Mouse (Mus musculus): ENCODE results near the gene Polr2f. TPM values are rescaled to one million over a fixed set of nuclear protein-coding genes. Genes with fewer than 3 reads are reported as not detected.
A peak's percentile ranks its signal among the peaks of the same experiment; 100 is the strongest.

Gene Polr2f
- polyA plus RNA-seq, 1 experiment = 173 TPM

DNA sequence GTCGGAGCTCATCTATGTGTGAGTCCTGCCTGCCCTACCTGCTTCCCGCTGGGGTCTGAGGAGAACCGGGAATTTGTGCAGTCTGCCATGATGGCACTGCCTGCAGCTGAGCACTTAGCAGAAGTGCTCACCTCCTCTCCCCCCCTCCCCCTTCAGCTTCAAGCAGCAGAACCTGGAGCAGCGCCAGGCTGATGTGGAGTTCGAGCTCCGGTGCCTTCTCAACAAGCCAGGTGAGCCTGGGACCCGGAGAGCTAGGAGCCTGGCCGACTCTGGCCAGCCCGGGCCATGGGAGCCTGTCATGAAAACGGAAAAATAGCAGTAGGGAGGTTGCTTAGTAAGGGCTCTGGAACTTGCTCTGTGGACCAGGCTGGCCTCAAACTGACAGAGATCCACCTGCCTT lies 10.0 kb upstream of the Polr2f start:
- Histone ChIP-seq H3K4me3 (ENCODE audit: insufficient read depth, low read depth, low read length) (no peak overlapping the region), H3K4me1 (ENCODE audit: control insufficient read depth, insufficient read depth, insufficient read length, low read length) (peaks cover 8% of the 10 kb centered on the region), H3K27ac (replicated peaks; ENCODE audit: low read depth, low read length) (peak overlapping the region; percentile 10)

DNA sequence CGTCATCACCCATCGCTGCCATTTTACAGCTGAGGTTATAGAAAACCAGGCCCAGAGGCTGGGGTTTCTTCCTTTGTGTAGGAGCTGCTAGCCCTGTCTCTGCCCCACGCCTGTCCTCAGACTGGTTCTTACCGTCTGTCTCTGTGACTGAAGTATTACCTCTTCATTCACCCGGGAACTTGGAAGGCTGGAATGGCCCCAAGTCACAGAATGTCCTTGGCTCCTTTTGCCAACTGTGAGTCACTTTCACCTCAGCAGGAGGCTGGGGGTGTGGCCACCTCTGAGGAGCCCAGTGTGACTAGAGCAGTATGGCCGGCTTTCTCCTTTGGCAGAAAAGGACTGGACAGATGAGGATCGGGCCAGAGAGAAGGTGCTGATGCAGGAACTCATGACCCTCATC lies 9.4 kb upstream of the Polr2f start:
- H3K27ac ChIP-seq (replicated peaks; ENCODE audit: low read depth, low read length) = peak overlapping the region; percentile 58

DNA sequence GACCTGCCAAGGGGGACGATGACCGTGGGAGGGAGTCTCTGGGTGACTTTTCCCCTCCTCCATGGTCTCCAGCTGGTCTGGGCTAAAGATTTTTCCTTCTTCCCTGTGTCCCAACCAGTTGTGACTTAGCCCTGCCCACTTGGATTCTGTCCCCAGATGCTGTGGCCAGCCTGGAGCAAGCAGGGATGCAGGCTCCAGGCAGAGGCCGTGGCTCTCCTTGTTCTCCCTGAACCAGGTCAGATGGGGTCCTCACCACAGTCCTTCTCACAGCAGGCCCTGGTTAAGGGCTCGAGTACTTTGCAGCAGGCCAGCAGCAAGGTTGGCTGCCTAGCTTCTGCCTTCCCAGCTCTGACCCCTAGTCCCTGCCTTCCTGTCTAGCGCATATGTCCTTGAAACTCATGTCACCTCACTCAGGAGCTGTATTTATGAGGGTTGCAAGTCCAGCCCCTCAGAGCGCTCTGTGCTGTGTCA lies 7.6 kb upstream of the Polr2f start:
- no peak overlapping the region for H3K4me3 ChIP-seq (ENCODE audit: insufficient read depth, low read depth, low read length)
- no peak overlapping the region for H3K27ac ChIP-seq (replicated peaks; ENCODE audit: low read depth, low read length)
- H3K4me1 ChIP-seq (ENCODE audit: control insufficient read depth, insufficient read depth, insufficient read length, low read length) = peaks cover 8% of the 10 kb centered on the region

More for the DNA sequence above, 9.4 kb upstream of the Polr2f start:
- H3K4me3 ChIP-seq (ENCODE audit: insufficient read depth, low read depth, low read length) = no peak overlapping the region
- peaks cover 8% of the 10 kb centered on the region for H3K4me1 ChIP-seq (ENCODE audit: control insufficient read depth, insufficient read depth, insufficient read length, low read length)

DNA sequence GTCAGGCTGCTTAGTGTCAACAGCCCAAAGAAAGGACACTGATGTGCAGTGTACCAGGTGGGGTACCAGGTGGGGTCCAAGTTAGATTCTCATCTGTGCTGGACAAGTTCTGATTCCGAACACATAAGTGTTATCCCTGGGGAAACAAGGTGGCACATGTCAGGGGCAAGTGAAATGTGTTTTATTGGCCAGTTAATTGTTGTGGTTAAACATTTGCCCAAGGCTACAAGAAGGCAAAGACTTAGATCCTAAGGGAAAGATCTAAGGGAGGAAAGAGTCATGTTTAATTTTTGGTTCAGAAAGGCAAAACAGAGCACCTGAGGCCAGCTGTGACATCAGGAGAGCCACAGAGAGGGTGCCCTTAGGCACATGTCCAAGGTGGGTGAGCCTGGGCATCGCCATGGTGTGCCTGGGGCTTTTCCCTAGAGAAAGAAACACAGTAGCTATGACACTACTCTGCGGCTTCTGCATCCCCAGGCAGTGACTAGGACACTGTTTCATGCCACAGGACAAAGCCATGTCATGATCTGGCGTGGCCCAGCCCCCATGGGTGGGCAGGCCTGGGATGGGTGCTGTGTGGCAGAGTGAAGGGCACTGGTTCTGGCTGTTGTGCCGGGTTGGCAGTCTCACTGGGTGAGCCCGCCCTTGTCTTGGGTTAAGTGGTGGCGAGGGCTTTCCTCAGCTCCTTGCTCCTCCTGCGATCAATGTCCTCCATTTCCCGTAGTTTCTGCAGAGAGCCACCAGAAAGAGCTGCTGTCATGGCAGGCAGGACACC lies 6.1 kb upstream of the Polr2f start:
- H3K4me3 ChIP-seq (ENCODE audit: insufficient read depth, low read depth, low read length) = no peak overlapping the region
- no peak overlapping the region for H3K27ac ChIP-seq (replicated peaks; ENCODE audit: low read depth, low read length)
- peaks cover 8% of the 10 kb centered on the region for H3K4me1 ChIP-seq (ENCODE audit: control insufficient read depth, insufficient read depth, insufficient read length, low read length)

DNA sequence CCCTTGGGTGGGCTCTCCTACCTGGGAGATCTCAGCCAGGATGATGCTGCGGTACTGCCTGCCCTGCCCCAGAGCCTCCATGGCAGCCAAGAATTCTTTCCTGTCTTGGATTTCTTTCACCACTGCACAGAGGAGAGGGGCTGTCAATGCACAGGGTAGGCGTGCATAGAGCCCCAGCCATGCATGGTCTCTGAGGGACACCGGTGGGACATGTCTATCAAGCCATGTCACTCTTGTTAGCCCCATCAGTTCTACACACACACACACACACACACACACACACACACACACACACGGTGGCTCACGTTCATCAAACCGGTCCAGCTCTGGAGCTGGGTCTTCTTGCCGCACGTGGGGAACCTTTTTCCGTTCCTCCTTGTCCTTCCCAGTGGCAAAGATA lies 5.5 kb upstream of the Polr2f start:
- Histone ChIP-seq H3K4me1 (ENCODE audit: control insufficient read depth, insufficient read depth, insufficient read length, low read length) (peaks cover 8% of the 10 kb centered on the region), H3K27ac (replicated peaks; ENCODE audit: low read depth, low read length) (no peak overlapping the region), H3K4me3 (ENCODE audit: insufficient read depth, low read depth, low read length) (no peak overlapping the region)

DNA sequence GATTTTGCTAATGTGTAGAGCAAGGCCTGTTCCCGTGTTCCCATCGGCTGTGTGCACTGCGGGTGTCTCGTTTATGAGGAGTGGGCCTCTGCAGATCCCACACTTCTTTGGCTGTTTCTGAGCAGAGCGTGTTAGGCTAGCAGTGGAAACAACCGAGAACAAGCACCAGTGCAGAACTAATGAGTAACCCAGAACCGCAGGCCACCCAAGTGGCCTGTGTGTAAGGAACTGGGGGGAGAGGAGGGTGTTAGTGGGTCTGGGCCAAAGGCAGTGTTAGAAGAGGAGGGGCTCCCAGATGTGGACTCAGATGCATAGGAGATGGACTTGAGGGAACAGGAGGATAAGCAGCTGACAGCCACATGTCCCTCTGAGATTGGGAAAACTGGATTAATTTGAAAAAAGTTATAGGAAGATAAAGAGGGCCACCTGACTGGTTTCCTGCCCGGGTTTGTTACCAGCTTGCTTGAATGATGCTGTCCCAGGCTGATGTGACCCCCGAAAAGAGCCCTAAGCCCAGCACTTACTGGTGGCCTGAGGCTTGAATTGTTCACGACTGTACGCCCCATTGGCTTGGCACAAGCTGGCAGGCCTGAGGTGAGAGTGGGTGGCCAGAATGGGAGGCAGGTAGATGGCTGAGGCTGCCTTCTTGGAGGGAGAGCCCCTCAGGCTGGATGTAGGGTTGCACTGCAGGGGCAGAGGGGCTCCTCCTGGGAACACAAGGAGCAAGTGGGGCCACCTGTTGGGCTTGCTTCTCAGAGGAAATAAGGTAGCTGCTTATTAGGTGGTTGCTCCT lies 4.8 kb upstream of the Polr2f start:
- Histone ChIP-seq H3K27ac (replicated peaks; ENCODE audit: low read depth, low read length) (no peak overlapping the region), H3K4me3 (ENCODE audit: insufficient read depth, low read depth, low read length) (no peak overlapping the region), H3K4me1 (ENCODE audit: control insufficient read depth, insufficient read depth, insufficient read length, low read length) (peaks cover 5% of the 10 kb centered on the region; the same call in 1 of the 2 replicates)

DNA sequence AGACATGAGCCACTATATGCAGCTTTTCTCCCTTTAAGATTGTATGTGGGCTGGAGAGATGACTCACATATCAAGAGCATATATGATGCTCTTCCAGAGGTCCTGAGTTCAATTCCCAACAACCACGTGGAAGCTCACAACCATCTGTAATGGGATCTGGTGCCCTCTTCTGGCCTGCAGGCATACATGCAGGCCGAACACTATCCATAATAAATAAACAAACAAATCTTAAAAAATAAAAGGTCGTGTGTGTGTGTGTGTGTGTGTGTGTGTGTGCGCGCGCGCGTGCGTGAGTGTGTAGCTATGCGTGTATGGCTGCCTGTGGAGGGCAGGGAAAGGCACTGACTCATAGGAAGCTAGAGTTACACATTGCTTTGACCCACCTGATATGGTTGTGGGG lies 1.2 kb upstream of the Polr2f start:
- no peaks in the 10 kb centered on the region for H3K4me1 ChIP-seq (ENCODE audit: control insufficient read depth, insufficient read depth, insufficient read length, low read length)
- no peak overlapping the region for H3K4me3 ChIP-seq (ENCODE audit: insufficient read depth, low read depth, low read length)
- no peak overlapping the region for H3K27ac ChIP-seq (replicated peaks; ENCODE audit: low read depth, low read length)

DNA sequence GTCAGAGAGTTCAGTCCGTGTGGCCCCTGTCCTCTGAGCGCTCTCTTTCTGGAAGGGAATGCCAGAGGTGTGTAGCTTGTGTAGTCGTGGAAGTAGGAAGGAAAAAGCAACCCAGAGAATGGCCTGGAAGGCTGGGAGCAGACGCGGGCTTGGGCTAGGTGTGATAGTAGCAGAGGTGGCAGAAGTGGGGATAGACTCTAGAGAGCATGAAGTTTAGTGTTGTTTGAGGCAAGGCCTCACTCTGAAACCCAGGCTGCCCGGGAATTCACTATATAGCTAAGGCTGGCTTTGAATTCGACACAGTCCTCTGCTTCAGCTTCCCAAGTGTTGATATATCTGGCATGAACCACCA lies 733 bp downstream of the Polr2f start:
- peak overlapping the region; percentile 39; the same call in 1 of the 2 replicates for H3K27ac ChIP-seq (replicated peaks; ENCODE audit: low read depth, low read length)
- H3K4me3 ChIP-seq (ENCODE audit: insufficient read depth, low read depth, low read length) = peak overlapping the region; percentile 94

DNA sequence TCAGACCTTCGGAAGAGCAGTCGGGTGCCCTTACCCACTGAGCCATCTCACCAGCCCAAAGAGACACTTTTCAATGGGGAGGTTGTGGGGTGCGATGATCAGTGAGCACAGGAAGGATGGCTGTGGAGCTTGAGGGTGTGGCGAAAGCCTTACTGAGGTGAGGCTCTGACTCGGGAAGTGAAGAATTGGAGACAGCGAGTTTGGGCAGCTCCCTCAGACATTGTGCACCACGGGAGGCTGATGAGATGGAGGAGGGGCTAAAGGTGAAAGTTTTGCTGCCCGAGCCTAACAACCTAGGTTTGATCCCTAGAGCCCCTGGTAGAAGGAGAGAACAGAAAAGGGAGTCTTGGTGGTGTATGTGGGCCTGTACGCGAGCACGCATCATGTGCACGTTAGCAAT lies 2.5 kb downstream of the Polr2f start:
- Histone ChIP-seq H3K4me3 (ENCODE audit: insufficient read depth, low read depth, low read length) (no peak overlapping the region), H3K27ac (replicated peaks; ENCODE audit: low read depth, low read length) (no peak overlapping the region), H3K4me1 (ENCODE audit: control insufficient read depth, insufficient read depth, insufficient read length, low read length) (no peaks in the 10 kb centered on the region)

More for the DNA sequence above, 733 bp downstream of the Polr2f start:
- H3K4me1 ChIP-seq (ENCODE audit: control insufficient read depth, insufficient read depth, insufficient read length, low read length) = no peaks in the 10 kb centered on the region

DNA sequence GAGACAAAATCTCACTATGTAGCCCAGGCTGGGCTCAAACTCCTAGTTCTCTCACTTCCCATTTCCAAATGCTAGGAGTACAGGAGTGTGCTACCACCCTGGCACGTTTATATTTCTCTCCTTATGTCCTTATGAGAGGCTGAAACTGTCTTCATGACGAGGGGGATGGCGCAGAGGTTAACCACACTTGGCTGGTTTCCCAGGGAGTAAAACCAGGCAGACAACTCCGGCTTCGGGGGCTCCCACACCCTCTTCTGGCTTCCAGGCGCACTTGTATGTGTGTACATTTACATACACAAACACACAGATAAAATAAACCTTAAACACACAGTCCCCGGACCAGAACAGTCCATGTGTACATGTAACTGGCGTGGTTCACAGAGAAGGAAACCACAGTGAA lies 3.2 kb downstream of the Polr2f start:
- Histone ChIP-seq H3K4me1 (ENCODE audit: control insufficient read depth, insufficient read depth, insufficient read length, low read length) (no peaks in the 10 kb centered on the region), H3K27ac (replicated peaks; ENCODE audit: low read depth, low read length) (no peak overlapping the region)

DNA sequence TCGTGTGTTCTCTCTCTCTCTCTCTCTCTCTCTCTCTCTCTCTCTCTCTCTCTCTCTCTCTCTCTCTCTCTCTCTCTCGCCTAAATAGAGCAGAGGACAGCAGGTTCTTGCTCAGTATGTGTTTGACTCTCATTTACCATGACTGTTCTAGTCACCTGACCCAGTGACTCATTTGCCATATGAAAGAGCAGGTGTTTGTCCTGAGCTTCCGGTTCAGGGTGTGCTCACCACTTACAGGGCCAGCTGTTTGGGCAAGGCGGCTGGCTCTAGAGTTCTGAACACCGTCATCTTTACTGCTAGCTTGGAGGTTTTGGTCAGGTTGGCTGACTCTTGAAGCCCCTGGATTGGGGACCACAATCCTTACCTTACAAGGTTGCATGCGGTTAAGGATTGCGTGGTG lies 4.7 kb downstream of the Polr2f start:
- Histone ChIP-seq H3K4me3 (ENCODE audit: insufficient read depth, low read depth, low read length) (no peak overlapping the region), H3K27ac (replicated peaks; ENCODE audit: low read depth, low read length) (no peak overlapping the region), H3K4me1 (ENCODE audit: control insufficient read depth, insufficient read depth, insufficient read length, low read length) (no peaks in the 10 kb centered on the region)

More for the DNA sequence above, 3.2 kb downstream of the Polr2f start:
- H3K4me3 ChIP-seq (ENCODE audit: insufficient read depth, low read depth, low read length) = no peak overlapping the region

DNA sequence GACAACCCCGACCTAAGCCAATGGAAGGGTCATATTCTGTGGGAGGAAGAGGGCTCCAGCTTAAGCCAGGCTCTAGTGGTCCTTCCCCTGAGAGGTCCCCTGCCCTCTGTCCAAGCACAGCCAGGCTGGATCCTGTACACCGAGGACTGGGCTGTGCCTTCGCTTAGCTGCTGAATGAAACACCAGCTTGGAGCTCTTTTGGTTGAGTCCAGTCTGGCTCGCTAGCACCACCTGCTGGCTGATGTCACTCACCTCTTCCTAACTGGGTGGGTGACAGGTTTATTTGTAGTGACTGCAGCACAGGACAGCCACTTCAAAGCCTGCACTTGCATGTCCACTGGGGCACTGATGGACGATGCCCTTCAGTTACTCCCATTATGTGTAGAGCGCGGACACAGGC lies 7.7 kb downstream of the Polr2f start:
- no peak overlapping the region for H3K27ac ChIP-seq (replicated peaks; ENCODE audit: low read depth, low read length)
- no peak overlapping the region for H3K4me3 ChIP-seq (ENCODE audit: insufficient read depth, low read depth, low read length)
- H3K4me1 ChIP-seq (ENCODE audit: control insufficient read depth, insufficient read depth, insufficient read length, low read length) = no peaks in the 10 kb centered on the region

DNA sequence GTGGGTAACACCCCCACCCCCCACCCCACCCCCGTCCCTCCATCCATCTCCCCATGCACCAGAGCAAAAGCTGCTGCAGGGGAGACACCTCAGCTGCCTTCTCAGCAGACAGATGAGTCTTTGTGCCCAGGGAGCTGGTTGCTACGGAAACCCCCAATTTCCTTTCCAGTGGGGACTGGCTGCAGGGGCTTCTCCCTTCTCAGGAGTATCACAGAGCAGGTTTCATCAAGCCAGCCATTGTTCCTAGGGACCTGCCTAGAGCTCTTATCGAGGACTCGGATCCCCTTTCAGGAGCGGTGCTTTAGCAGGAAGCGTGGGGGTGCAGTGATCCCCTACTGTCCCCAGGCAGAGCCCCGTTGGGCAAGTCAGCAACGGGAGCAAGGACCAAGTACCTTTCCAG lies 11.1 kb downstream of the Polr2f start:
- Histone ChIP-seq H3K4me3 (ENCODE audit: insufficient read depth, low read depth, low read length) (no peak overlapping the region), H3K27ac (replicated peaks; ENCODE audit: low read depth, low read length) (no peak overlapping the region)

DNA sequence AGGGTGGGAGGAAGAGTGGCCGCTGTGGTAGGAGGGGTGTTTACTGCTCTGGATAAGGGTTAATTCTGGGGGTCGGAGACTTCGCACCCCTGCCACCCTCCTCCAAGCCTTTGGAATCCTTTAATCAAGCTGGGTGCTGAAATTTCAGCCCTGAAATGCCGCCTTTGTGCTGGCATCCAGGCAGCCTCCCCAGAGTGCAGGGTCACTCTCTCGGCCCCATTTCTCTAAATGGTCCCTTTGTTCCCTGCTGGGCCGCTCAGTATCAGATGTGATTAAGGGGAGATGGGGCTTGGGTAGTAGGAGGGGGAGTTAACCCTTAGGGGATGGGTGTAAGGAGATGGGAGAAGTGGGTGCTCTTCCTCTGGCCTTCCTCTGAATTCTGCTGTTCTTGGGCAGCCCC lies 11.9 kb downstream of the Polr2f start:
- H3K4me1 ChIP-seq (ENCODE audit: control insufficient read depth, insufficient read depth, insufficient read length, low read length) = no peaks in the 10 kb centered on the region
- H3K4me3 ChIP-seq (ENCODE audit: insufficient read depth, low read depth, low read length) = no peak overlapping the region
- H3K27ac ChIP-seq (replicated peaks; ENCODE audit: low read depth, low read length) = no peak overlapping the region

More for the DNA sequence above, 11.1 kb downstream of the Polr2f start:
- no peaks in the 10 kb centered on the region for H3K4me1 ChIP-seq (ENCODE audit: control insufficient read depth, insufficient read depth, insufficient read length, low read length)

DNA sequence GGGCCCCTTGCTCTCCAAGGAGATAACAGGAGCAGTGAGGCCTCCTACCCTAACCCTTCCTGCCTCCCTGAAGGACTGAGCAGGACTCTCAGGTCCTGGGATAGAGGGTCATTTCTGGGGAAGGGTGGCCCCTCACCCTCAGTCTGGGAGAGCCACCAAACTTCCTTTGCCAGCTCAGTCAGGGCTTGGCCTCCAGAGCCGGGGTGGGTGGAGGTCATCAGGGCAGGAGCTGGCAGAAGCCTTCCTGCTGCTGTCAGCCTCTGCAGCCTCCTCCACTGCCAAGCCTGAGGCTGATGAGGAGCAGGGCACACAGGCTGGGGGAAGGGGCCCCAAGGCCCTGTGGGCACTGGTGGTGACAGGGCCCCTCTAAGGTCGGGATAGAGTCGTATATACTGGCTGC lies 14.8 kb downstream of the Polr2f start:
- Histone ChIP-seq H3K27ac (replicated peaks; ENCODE audit: low read depth, low read length) (no peak overlapping the region), H3K4me1 (ENCODE audit: control insufficient read depth, insufficient read depth, insufficient read length, low read length) (no peaks in the 10 kb centered on the region), H3K4me3 (ENCODE audit: insufficient read depth, low read depth, low read length) (no peak overlapping the region)

DNA sequence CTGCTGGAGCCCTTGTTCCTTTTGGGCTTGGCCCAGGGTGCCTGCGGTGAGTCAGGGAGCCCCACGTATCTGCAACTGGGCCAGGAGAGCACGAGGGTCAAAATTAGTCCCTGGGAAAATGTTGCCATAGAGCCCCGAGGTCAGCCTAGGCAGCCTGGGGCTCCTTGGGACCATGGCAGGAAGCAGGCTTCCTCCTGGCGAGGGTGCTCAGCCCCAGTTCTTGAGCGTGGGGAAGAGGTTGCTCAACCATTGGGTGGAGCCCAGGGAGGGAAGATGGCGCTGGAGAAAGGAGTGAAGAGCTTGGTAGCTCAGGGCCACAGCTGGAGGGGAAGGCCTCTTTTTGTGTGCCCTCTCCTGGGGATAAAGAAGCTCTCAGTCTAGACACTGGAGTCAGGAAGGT lies 21.5 kb downstream of the Polr2f start:
- Histone ChIP-seq H3K4me1 (ENCODE audit: control insufficient read depth, insufficient read depth, insufficient read length, low read length) (no peaks in the 10 kb centered on the region), H3K27ac (replicated peaks; ENCODE audit: low read depth, low read length) (no peak overlapping the region), H3K4me3 (ENCODE audit: insufficient read depth, low read depth, low read length) (no peak overlapping the region)

All from brown adipose tissue, adult 24 weeks (tissue).